Mouse (Mus musculus): ENCODE results near the gene Nim1k.
A peak's percentile ranks its signal among the peaks of the same experiment; 100 is the strongest.
"Not testable (repeated sequence)": the region's sequence is repeated elsewhere in the genome, so short reads cannot be mapped to it uniquely, and the experiment has no call there.

Gene Nim1k

GRCm38 (mm10) chr13:119727608-119728387, 27.9 kb downstream of the Nim1k start:
- no peak for DNase-seq (ENCODE audit: low spot score)

DNA sequence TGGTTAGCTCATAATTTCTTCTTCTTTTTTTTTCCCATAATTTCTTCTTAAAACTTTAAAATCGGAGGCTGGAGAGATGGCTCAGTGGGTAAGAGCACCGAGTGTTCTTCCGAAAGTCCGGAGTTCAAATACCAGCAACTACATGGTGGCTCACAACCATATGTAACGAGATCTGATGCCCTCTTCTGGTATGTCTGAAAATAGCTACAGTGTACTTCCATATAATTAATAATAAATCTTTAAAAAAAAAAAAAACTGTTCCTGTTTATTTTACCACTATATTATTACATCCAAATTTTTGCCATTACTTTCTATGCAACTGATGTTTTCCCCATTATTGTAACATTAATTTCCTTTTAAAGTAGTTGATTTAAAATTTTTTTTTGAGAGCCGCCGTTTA, 31.1 kb downstream of the Nim1k start:
- no peak for DNase-seq (ENCODE audit: low spot score)

DNA sequence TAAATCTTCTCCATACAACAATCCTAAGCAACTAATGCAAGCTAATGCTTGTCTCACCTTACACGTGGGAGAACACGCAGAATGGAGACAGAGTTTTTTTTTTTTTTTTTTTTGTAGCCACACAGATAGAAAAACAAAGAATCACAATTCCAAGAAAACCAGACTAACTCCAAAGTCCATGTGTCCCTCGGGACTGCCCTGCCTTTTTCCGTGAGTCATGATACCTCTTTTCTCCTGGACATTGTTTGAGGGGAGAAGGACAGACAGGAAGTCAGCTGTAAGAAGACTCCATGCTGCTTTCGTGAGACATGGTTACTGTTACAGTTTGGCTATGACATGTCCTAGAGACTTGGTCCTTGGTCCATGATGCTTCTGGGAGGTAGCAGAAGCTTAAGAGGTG, 32.3 kb downstream of the Nim1k start:
- no peak for DNase-seq (ENCODE audit: low spot score)

DNA sequence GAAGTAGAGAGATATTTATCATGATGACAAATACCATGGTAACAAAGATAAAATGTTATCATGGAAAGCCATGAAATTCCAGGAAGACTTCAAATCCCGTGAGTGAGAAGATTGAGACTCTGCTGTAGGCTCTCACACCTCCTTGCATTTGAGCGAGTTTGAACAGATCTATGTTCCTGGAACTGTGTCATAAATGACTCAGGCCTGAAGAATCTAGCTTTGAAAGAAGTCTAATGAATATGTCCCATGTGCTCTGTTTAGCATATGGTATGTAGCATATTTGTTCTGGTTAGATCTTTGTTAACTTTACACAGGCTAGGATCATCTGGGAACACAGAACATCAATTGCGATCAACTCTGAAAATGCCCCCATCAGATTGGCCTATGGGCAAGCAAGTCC, 33.2 kb downstream of the Nim1k start:
- DNase-seq (ENCODE audit: low spot score) = no peak

DNA sequence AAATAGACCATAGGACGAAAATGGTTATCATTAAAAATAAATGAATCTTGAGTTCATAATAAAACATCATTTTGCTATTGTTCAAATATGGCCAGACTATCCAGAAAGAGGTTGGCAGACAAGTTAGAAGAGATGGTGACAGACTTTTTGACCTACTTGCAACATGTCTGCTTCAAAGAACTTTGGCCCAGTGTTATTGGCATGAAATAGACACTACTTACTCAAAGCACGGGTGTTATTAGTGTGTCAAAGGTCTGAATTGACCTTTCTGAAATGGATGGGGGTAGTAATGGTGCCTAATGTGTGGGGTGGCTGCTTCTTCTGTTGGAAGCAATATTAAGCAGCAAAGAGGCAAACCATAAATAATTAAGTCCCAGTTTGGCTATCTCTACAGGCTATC, 39.6 kb downstream of the Nim1k start:
- no peak for DNase-seq (ENCODE audit: low spot score)

DNA sequence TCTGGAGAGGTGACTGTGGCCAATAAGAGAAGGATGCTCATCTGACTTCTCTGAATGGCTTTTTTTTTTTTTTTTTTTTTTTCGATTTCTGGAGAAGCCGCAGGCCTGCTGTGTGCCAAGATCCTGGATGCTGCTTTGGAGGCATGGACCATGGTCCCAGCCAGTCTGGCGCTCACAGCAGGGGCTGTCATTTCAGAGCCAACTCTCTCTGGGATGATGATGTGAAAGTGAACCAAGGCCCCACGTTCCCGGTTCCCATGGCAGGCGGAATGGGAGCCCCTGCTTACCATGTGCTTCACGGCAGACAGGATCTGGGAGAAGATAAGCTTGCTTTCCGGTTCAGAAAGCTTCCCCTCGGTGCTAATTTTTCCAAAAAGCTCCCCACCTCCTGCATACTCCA, 41.9 kb downstream of the Nim1k start:
- no peak for DNase-seq (ENCODE audit: low spot score)

- DNase-seq (ENCODE audit: low spot score) = no peak
Observed at GRCm38 (mm10) chr13:119713107-119713787, 42.4 kb downstream of the Nim1k start.

DNA sequence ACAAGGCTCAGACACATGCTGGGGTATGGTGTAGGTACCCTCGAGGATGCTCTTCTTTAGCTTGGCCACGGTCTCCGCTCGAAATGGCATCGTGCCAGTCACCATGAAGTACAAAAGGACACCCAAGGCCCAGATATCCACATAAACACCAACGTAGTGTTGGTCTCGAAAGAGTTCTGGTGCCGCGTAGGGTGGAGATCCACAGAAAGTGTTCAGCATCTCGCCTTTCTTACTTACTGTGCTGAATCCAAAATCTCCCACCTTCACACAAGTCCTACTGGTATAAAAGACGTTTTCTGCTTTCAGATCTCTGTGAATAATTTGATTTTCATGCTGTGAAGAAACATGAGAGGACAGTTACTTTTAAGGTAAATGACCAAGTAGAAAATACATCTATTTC, 43.2 kb downstream of the Nim1k start:
- no peak for DNase-seq (ENCODE audit: low spot score)

GRCm38 (mm10) chr13:119710268-119710610, 45.4 kb downstream of the Nim1k start:
- no peak for DNase-seq (ENCODE audit: low spot score)

DNA sequence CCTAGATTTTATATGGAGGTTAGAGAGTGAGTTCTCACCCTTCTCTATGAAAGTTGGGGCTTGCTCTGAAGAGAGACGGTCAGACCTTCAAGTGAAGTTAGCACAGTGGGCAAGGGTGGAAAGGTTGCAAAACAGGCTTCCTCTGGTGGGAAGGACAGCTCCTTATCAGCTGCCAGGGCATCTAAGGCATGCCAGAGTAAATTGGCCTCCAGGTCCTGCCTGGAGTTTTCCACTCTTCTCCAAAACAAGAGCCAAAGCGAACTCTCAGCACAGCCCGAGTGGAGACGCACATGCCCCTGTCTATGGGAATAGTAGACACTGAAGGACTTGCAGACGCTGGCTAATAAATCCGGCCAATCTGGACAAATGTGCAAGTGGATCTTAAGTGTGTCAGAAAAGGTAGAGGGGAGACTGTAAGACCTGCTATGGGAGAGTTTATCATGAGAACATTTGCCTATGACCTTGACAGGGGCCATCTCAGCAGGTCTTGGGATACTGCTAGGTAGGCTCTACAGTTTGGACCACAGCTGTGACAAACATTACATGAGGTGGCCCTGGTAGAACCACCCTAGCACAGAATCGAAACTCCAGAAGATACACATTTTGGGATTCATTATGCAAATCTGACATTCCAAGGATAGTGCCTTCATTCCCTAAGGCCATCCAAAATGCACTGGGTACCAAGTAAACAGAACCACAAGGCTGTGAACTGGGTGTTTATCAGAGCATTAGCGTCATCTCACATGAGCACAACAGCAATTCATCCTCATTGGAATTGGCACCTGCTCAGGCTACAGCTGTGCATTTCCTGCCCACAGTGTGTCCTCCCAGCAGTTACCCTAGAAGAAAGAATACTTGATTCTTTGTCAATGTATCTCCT, 46.1 kb downstream of the Nim1k start:
- no peak for DNase-seq (ENCODE audit: low spot score)

- DNase-seq (ENCODE audit: low spot score) = no peak
Observed at GRCm38 (mm10) chr13:119708941-119709340, 46.7 kb downstream of the Nim1k start.

DNA sequence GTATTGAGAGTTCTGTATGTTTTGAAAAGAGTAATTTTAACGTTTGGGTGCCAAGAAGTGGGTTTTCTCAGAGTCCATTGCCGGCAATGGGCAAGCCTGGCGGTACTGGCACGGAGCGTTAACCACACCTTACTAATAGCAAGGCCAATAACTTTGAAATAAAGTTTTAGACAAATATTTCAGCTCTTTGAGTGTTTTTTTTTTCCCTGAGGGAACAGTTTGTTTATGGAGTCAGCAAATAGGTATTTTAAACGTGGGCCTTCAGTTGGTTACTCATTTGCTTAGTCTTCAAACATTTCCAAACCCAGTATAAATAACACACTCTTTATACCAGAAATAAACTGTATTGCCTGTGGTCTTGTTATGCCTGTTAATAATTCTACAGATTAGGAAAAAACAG, 47.8 kb downstream of the Nim1k start:
- DNase-seq (ENCODE audit: low spot score) = no peak

- no peak for DNase-seq (ENCODE audit: low spot score)
Observed at GRCm38 (mm10) chr13:119706953-119707352, 48.7 kb downstream of the Nim1k start.

GRCm38 (mm10) chr13:119706278-119706880, 49.3 kb downstream of the Nim1k start:
- not testable (repeated sequence) for DNase-seq (ENCODE audit: low spot score)

GRCm38 (mm10) chr13:119704280-119704679, 51.4 kb downstream of the Nim1k start:
- no peak for DNase-seq (ENCODE audit: low spot score)

GRCm38 (mm10) chr13:119698436-119698835, 57.2 kb downstream of the Nim1k start:
- no peak for DNase-seq (ENCODE audit: low spot score)

- no peak for DNase-seq (ENCODE audit: low spot score)
Observed at GRCm38 (mm10) chr13:119696496-119696895, 59.2 kb downstream of the Nim1k start.

DNA sequence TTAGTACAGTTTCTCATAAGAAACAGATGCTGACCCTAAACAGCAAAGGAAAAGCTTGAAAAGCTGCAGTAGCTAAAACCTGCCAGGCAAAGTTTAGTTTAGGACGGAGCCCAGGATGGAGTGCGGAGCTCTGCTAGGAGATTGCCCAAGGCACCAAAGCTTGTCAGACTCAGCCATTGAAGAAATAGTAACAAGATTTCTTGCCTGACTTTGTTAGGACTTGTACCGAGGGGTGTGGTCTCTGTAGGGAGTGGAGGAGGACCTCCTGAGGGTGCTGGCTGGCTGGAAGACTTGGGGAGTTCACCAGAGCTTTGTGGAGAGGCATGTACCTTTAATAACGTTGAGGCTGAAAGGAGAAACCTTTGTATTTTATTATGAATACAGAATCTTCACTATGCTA, 60.0 kb downstream of the Nim1k start:
- no peak for DNase-seq (ENCODE audit: low spot score)

DNA sequence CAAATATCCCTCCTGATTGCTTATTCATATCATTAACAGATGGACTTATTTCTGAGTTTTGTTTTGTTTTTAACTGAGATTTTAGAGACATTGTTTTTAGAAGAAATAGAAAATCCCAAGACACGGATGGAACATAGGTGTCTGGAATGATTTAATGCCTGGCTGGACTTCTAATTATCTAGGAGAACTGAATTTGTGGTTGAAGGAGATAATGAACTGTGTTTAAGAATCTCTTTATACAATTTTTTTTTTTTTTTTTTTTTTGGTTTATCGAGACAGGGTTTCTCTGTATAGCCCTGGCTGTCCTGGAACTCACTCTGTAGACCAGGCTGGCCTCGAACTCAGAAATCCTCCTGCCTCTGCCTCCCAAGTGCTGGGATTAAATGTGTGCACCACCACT, 63.7 kb downstream of the Nim1k start:
- DNase-seq (ENCODE audit: low spot score) = not testable (repeated sequence)

DNA sequence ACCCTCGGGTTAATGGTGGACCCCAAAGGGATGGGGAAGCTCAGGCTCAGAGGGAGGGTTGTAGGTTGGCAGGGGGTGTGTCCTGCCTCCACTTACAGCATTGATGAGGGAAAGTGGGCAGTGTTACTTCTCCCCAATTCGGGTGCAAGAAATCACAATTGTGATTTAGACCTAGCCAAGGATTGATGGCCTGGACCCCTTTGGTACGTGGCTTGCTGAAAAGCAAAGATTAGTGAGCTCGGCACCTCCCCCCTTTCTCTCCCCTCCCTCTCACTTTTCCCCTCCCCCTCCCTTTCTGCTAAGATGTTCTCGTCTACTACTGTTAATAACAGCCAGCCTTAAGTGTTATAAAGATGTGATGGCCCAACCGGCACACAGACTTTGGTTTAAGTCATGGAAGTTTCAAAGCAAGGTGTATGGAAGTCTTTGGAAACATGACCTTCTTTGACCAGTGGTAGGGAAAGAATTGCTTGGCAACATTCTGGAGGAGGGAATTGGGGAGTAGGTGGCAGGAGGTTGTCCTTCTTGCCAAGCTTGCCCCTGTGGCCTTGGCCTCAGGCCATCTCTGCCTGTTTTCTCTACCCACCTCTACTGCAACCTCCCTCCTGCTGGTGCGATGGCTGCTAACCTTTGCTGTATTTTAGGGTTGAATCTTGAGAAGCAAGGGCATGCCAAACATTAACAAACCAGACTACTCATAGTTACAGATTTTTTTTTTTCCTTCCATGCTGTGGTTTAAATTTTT, 64.6 kb downstream of the Nim1k start:
- peak; percentile 29 for DNase-seq (ENCODE audit: low spot score)

- DNase-seq (ENCODE audit: low spot score) = peak; percentile 98
Observed at GRCm38 (mm10) chr13:119690039-119690728, 65.5 kb downstream of the Nim1k start, which contains the start of gene Hmgcs1. TSS of gene Hmgcs1 (plus strand) at chr13:119690379.

Data from ovary, postnatal 36 days (tissue).